In genomic region chr2:6598879-6599167, GRCm38 (mm10) we compare ENCODE assay signal across 22 mouse cellular contexts.
DNase-seq lines count a peak whose midpoint lies in the region; ATAC-seq and TF ChIP-seq lines count a peak whose summit lies in the region.
"Had no signal": no experiment of that assay in that cellular context is flagged by ENCODE, and none has a peak within 500 bp of the region (broad histone marks: within the 10 kb centered on the region; RNA-seq: fewer than 3 reads in every experiment).

No protein-coding gene starts in this region.

- H3K36me3 ChIP-seq in CH12.LX (replicated peaks in 1 of 2; ENCODE audit: control insufficient read depth in 1 of 2, insufficient read depth in 1 of 2, low read length in 1 of 2): peaks cover 33 to 76% of the 10 kb centered on the region in 2 experiments
- H3K36me3 ChIP-seq: embryonic facial prominence, embryonic 13.5 days; embryonic facial prominence, embryonic 15.5 days had no signal

- intact Hi-C loops in heart, postnatal 10 days (cut with DNase I): no loop called here

- no peak overlapping the region for H3K4me3 ChIP-seq in layer of hippocampus, adult 2 months
- no peak overlapping the region for H3K4me3 ChIP-seq in CH12.LX (replicated peaks in 1 of 3; ENCODE audit: low read depth in 2 of 3, low read length in 2 of 3, poor library complexity in 1 of 3)
- H3K4me3 ChIP-seq: embryonic facial prominence, embryonic 13.5 days; embryonic facial prominence, embryonic 15.5 days; erythroblast, embryonic 14.5 days; forebrain, embryonic 10.5 days; forebrain, embryonic 12.5 days had no signal

- TF ChIP-seq POLR2A in CH12.LX (IDR thresholded peaks at IDR 0.05; ENCODE audit: low read depth, low read length): no peak

- no peak for TF ChIP-seq EP300 in CH12.LX (IDR thresholded peaks at IDR 0.05; ENCODE audit: low read length)

- peaks cover 12 to 90% of the 10 kb centered on the region in 2 experiments for H3K4me1 ChIP-seq in CH12.LX (ENCODE audit: control insufficient read depth in 1 of 2, insufficient read depth in 2 of 2)
- H3K4me1 ChIP-seq: embryonic facial prominence, embryonic 13.5 days; embryonic facial prominence, embryonic 15.5 days had no signal

- ATAC-seq in CD4-positive, CD25-positive, alpha-beta regulatory T cell, adult 4 months: peak; percentile 33
- ATAC-seq in inflammation-experienced regulatory T-cells, adult 6 months: peak; percentile 41
- ATAC-seq: forebrain, embryonic 16.5 days had no signal

- TF ChIP-seq RAD21 in CH12.LX (IDR thresholded peaks at IDR 0.05; ENCODE audit: low read depth, low read length): no peak

- peak overlapping the region; percentile 83; the same call in 1 of the 2 replicates for H3K9ac ChIP-seq in CH12.LX (ENCODE audit: insufficient read depth, low read depth)
- H3K9ac ChIP-seq: embryonic facial prominence, embryonic 13.5 days; embryonic facial prominence, embryonic 15.5 days; forebrain, embryonic 12.5 days had no signal

- no peak overlapping the region; the same call in 1 of the 2 replicates for H3K4me2 ChIP-seq in CH12.LX (ENCODE audit: insufficient read depth, low read depth, poor library complexity, severe bottlenecking)
- H3K4me2 ChIP-seq: embryonic facial prominence, embryonic 13.5 days; embryonic facial prominence, embryonic 15.5 days; forebrain, embryonic 12.5 days had no signal

- dilution Hi-C loops in CH12.LX (cut with MboI; ENCODE audit: extremely low pct_ligation_motif_present, extremely low pct_unique_long_range_greater_than_20kb, low sequenced_read_pairs): no loop called here

- in situ Hi-C loops in CH12.LX (cut with MboI; ENCODE audit: low pct_ligation_motif_present, low pct_unique_long_range_greater_than_20kb, low sequenced_read_pairs): no loop called here

- TF ChIP-seq CTCF in layer of hippocampus, adult 2 months (conservative IDR thresholded peaks at IDR 0.05): no peak
- TF ChIP-seq CTCF in CH12.LX (conservative IDR thresholded peaks at IDR 0.05 in 1 of 2, IDR thresholded peaks at IDR 0.05 in 1 of 2; ENCODE audit: low read depth in 2 of 2, low read length in 2 of 2): no peak

- H3K27me3 ChIP-seq in CH12.LX (replicated peaks): no peaks in the 10 kb centered on the region
- H3K27me3 ChIP-seq: embryonic facial prominence, embryonic 13.5 days; embryonic facial prominence, embryonic 15.5 days; forebrain, embryonic 12.5 days had no signal

- no peaks in the 10 kb centered on the region for H3K79me2 ChIP-seq in CH12.LX (replicated peaks; ENCODE audit: control insufficient read depth, extremely low read depth, insufficient read depth, poor library complexity, severe bottlenecking)

- H3K27ac ChIP-seq in layer of hippocampus, adult 2 months: peak overlapping the region; percentile 40; the same call in 1 of the 2 replicates
- H3K27ac ChIP-seq in CH12.LX (ENCODE audit: insufficient read depth, low read depth): peak overlapping the region; percentile 98; the same call in 1 of the 2 replicates
- H3K27ac ChIP-seq: embryonic facial prominence, embryonic 13.5 days; embryonic facial prominence, embryonic 15.5 days; forebrain, embryonic 10.5 days; forebrain, embryonic 12.5 days had no signal

- H3K9me3 ChIP-seq in CH12.LX (replicated peaks; ENCODE audit: low read length): no peaks in the 10 kb centered on the region
- H3K9me3 ChIP-seq: embryonic facial prominence, embryonic 13.5 days; embryonic facial prominence, embryonic 15.5 days; forebrain, embryonic 10.5 days; forebrain, embryonic 12.5 days had no signal

- DNase-seq in layer of hippocampus, adult 2 months (ENCODE audit: low spot score in 2 of 2): no peak
- DNase-seq in layer of hippocampus, adult 8-10 months (ENCODE audit: low spot score in 2 of 2): no peak
- peak; percentile 56 for DNase-seq in CH12.LX (ENCODE audit: extremely low read depth)
- no peak for DNase-seq in heart, postnatal 10 days
- no peak for DNase-seq in cerebellum, postnatal 4 days (ENCODE audit: low spot score in 2 of 2)
- DNase-seq: adrenal gland, adult 8-10 months; adrenal gland, postnatal 14 days; adrenal gland, postnatal 36 days; cerebellum, adult 11-12 months; cerebellum, adult 2 months; cerebellum, adult 9-10 months; cerebellum, postnatal 10 days; cerebellum, postnatal 25 days; embryo, embryonic 11 days had no signal

TF ChIP-seq in CH12.LX, 34 proteins besides CTCF, POLR2A, EP300 and RAD21:
- TF ChIP-seq ZMIZ1 (IDR thresholded peaks at IDR 0.05; ENCODE audit: low read depth, low read length) (no peak), JUND (conservative IDR thresholded peaks at IDR 0.05; ENCODE audit: low read depth, low read length) (peak; percentile 70; the same call in 1 of the 2 replicates)
